Mouse (Mus musculus): ENCODE data around the gene Cux2. TPM values are rescaled to one million over a fixed set of nuclear protein-coding genes. Genes with fewer than 3 reads are reported as not detected.

Cux2 gene
- polyA plus RNA-seq, 1 experiment: not detected

GRCm38 (mm10) chr5:121966940-121967339 lies 83.0 kb downstream of the Cux2 start:
- no peak for TF ChIP-seq GATA1 (IDR thresholded peaks at IDR 0.05; ENCODE audit: low read length)

- TF ChIP-seq GATA1 (IDR thresholded peaks at IDR 0.05; ENCODE audit: low read length): no peak
Measured at GRCm38 (mm10) chr5:121962974-121963373, 86.9 kb downstream of the Cux2 start.

GRCm38 (mm10) chr5:121962359-121962758 lies 87.5 kb downstream of the Cux2 start:
- TF ChIP-seq GATA1 (IDR thresholded peaks at IDR 0.05; ENCODE audit: low read length): no peak

GRCm38 (mm10) chr5:121961256-121961655 lies 88.6 kb downstream of the Cux2 start:
- no peak for TF ChIP-seq GATA1 (IDR thresholded peaks at IDR 0.05; ENCODE audit: low read length)

- TF ChIP-seq GATA1 (IDR thresholded peaks at IDR 0.05; ENCODE audit: low read length): no peak
Measured at GRCm38 (mm10) chr5:121959688-121960087, 90.2 kb downstream of the Cux2 start.

GRCm38 (mm10) chr5:121958551-121958950 lies 91.4 kb downstream of the Cux2 start:
- no peak for TF ChIP-seq GATA1 (IDR thresholded peaks at IDR 0.05; ENCODE audit: low read length)

GRCm38 (mm10) chr5:121955806-121956205 lies 94.1 kb downstream of the Cux2 start:
- no peak for TF ChIP-seq GATA1 (IDR thresholded peaks at IDR 0.05; ENCODE audit: low read length)

GRCm38 (mm10) chr5:121950175-121950574 lies 99.7 kb downstream of the Cux2 start:
- TF ChIP-seq GATA1 (IDR thresholded peaks at IDR 0.05; ENCODE audit: low read length): no peak

GRCm38 (mm10) chr5:121949050-121949443 lies 100.9 kb downstream of the Cux2 start:
- no peak for TF ChIP-seq GATA1 (IDR thresholded peaks at IDR 0.05; ENCODE audit: low read length)

GRCm38 (mm10) chr5:121948302-121949049 lies 101.4 kb downstream of the Cux2 start:
- TF ChIP-seq GATA1 (IDR thresholded peaks at IDR 0.05; ENCODE audit: low read length): no peak

GRCm38 (mm10) chr5:121946657-121947245 lies 103.2 kb downstream of the Cux2 start:
- TF ChIP-seq GATA1 (IDR thresholded peaks at IDR 0.05; ENCODE audit: low read length): no peak

GRCm38 (mm10) chr5:121945819-121946218 lies 104.1 kb downstream of the Cux2 start:
- no peak for TF ChIP-seq GATA1 (IDR thresholded peaks at IDR 0.05; ENCODE audit: low read length)

- TF ChIP-seq GATA1 (IDR thresholded peaks at IDR 0.05; ENCODE audit: low read length): no peak
Measured at GRCm38 (mm10) chr5:121944021-121944790, 105.7 kb downstream of the Cux2 start.

- no peak for TF ChIP-seq GATA1 (IDR thresholded peaks at IDR 0.05; ENCODE audit: low read length)
Measured at GRCm38 (mm10) chr5:121943472-121943871, 106.4 kb downstream of the Cux2 start.

GRCm38 (mm10) chr5:121938065-121938849 lies 111.6 kb downstream of the Cux2 start:
- TF ChIP-seq GATA1 (IDR thresholded peaks at IDR 0.05; ENCODE audit: low read length): no peak

- TF ChIP-seq GATA1 (IDR thresholded peaks at IDR 0.05; ENCODE audit: low read length): no peak
Measured at GRCm38 (mm10) chr5:121930261-121930660, 119.6 kb downstream of the Cux2 start.

All from G1E-ER4 (cell line).